Mouse (Mus musculus) liver, adult 2 months (tissue): ENCODE data around the gene Qsox2.
A peak's percentile ranks its signal among the peaks of the same experiment; 100 is the strongest.

ENCODE experiments used
- CTCF ChIP-seq: fragments of 200-500 bp; IDR thresholded peaks from 2 replicates; pipeline ENCODE4 v1.5.1; 2011; ENCODE audit warnings: low read depth, low read length, control low read depth
- POLR2A ChIP-seq: fragments of 200-500 bp; IDR thresholded peaks from 2 replicates; pipeline ENCODE4 v1.6.1; 2011; ENCODE audit warnings: low read length, control low read depth; ENCODE audit not compliant: insufficient read depth; ENCODE audit errors: extremely low read depth

DNA sequence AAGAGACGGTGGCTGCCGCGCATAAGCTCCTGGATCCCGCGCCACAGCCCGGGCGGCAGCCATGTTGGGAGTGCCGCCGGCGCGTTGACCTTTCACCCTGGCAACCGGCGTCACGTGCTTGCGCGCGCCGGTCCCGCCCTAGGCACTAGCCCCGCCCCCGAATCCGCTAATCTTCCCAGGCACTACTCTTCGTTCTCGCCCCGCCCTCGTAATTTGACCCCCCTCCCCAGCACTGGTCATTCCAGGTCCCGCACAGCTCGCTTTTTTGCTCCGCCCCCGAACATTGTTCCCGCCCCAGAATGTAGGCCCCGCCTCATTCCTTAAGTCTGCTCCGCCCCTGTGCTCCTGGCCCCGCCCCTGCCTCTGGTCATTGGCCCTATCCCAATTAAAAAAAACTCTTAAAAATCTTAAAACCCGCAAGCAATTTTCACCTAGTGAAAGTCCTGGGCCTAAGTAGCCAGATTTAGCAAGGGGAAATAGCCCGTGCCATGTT, at the start of gene Qsox2:
- TF ChIP-seq POLR2A (peak; percentile 54), CTCF (no peak)
